In the genomic region with DNA sequence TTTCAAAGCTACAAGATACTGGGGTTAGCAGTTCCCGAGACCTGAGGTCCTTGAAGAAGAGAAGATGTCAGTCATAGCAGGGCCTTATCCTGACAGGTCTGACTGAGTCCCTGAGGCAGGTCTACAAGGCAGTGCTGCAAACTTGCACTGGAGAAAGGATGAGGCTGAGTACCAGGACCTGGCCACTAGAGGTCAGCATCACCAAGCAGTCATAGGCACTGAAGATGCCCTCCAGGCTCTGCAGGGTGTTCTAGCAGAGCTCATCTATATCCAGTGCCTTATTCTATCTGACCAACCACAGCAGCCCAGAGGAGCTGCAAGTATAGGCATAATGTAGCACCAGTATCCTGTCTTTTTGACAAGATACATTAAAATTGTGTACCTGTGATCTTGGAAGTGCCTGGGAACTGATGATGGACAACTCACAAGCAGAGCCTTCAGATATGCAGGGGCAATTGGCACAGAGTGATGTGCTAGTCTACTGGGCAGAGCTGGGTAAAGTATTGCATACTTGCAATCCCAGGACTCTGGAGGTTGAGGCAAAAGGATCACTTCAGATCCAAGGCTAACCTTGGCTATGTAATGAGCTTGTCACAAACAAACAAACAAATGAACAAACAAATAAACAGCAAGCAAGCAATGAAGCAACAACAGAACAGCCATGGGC, we compare ENCODE assay signal across 8 mouse cellular contexts. TPM values are rescaled to one million over a fixed set of nuclear protein-coding genes. Genes with fewer than 3 reads are reported as not detected.
DNase-seq lines count a peak whose midpoint lies in the region; ATAC-seq lines count a peak whose summit lies in the region.

No protein-coding gene starts in this region.

- H3K36me3 ChIP-seq in hindbrain, embryonic 16.5 days (ENCODE audit: control insufficient read depth, insufficient read depth, low read length): no peaks in the 10 kb centered on the region

- DNase-seq in cerebellum, postnatal 14 days: peak; percentile 87 to 89
- DNase-seq in frontal cortex, postnatal 14 days (ENCODE audit: low spot score in 2 of 2): peak; percentile 72 to 80
- DNase-seq in left cerebral cortex, adult 11 months (ENCODE audit: low spot score): peak; percentile 78
- peak; percentile 77 for DNase-seq in lung, postnatal 14 days
- peak; percentile 27 for DNase-seq in retina, postnatal 7 days (ENCODE audit: low read depth, low spot score)
- no peak for DNase-seq in T-cell, adult 2 months (ENCODE audit: low spot score)

- ATAC-seq in activated CD4-positive, CD25-positive, alpha-beta regulatory T cell, adult 4 months: peak; percentile 72
- ATAC-seq in hindbrain, embryonic 16.5 days: peak; percentile 96

- WGBS in hindbrain, embryonic 16.5 days: 52% methylated on average over 1 of the region's 1 CpGs

- no peaks in the 10 kb centered on the region for H3K27me3 ChIP-seq in hindbrain, embryonic 16.5 days (replicated peaks; ENCODE audit: control insufficient read depth, insufficient read depth, low read length)

- no peak overlapping the region for H3K4me2 ChIP-seq in hindbrain, embryonic 16.5 days (ENCODE audit: low read length)

- H3K4me1 ChIP-seq in hindbrain, embryonic 16.5 days (ENCODE audit: control insufficient read depth, insufficient read depth, low read depth, low read length): no peaks in the 10 kb centered on the region

- H3K9ac ChIP-seq in hindbrain, embryonic 16.5 days (ENCODE audit: low read depth, low read length): no peak overlapping the region

- no peak overlapping the region for H3K4me3 ChIP-seq in hindbrain, embryonic 16.5 days (ENCODE audit: low read length)

- H3K9me3 ChIP-seq in hindbrain, embryonic 16.5 days (ENCODE audit: control insufficient read depth, low read length): no peaks in the 10 kb centered on the region

- no peak overlapping the region for H3K27ac ChIP-seq in hindbrain, embryonic 16.5 days (ENCODE audit: low read depth, low read length)

RNA-seq across cellular contexts. Expression of a gene that starts 12.0 kb away (rescaled TPM):
- not detected for polyA plus RNA-seq in activated CD4-positive, CD25-positive, alpha-beta regulatory T cell, adult 4 months (2017; shearing (Covaris generic))
- 23.9 and 33.7 TPM in 2 replicates for polyA plus RNA-seq in hindbrain, embryonic 16.5 days (2015; fragmentation: Nextera tagmentation; extraction: Ambion mirVana)

Comparison
In these comparisons a context has a peak if more than half of its experiments do, and no peak if none do; other contexts are left out.
1. RNA of a gene that starts 12.0 kb away (polyA plus RNA-seq): 23.9 to 33.7 TPM in hindbrain, embryonic 16.5 days; not detected in activated CD4-positive, CD25-positive, alpha-beta regulatory T cell, adult 4 months; every median in the first group is over 10 times any median in the second.